Mouse (Mus musculus): ENCODE measurements at regions not wholly inside any gene's neighbourhood (a gene's known extent, or its start where the extent isn't known, plus 50 kb on each side); places are given as distances from the start of the nearest gene placed in this dataset.
"Not testable (repeated sequence)": the region's sequence is repeated elsewhere in the genome, so short reads cannot be mapped to it uniquely, and the experiment has no call there.

DNA sequence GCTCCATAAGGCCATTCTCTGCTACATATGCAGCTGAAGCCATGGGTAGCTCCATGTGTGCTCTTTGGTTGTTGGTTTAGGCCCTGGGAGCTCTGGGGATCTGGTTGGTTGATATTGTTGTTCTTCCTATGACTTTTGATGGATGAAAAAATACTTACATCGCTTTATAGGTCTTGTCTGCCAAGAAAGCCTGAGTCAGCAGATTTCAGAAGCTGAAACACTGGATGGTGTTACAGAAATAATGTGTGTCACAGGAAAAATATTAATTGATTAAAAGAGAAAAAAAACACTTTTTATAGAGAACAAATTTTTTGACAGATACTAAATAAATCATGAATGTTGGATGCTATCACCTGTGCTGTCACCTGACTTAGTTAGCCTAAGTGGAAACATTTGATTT, 52.4 kb upstream of the Plxna2 start:
- ATAC-seq (ENCODE audit: insufficient number of reproducible peaks, low FRiP score, low TSS enrichment): no peak

DNA sequence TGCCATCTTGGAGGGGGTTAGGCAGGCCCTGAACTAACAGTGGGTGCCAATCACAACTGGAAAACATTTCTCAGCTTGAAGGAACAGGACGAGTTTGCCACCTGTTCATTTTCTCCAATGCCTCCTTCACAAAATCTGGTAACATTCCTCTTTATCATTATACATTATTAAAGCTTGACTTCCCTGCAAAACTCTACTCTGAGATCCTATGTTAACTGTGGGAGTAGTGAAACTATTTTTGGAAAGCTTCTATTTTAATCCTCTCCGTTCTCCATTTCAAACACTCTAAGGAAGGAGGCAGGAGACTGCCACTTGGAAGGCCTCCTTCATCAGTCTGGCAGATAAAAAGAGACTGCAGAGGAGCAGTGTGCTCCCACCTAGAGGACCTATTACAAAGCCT, 54.1 kb upstream of the Plxna2 start:
- ATAC-seq (ENCODE audit: insufficient number of reproducible peaks, low FRiP score, low TSS enrichment): no peak

DNA sequence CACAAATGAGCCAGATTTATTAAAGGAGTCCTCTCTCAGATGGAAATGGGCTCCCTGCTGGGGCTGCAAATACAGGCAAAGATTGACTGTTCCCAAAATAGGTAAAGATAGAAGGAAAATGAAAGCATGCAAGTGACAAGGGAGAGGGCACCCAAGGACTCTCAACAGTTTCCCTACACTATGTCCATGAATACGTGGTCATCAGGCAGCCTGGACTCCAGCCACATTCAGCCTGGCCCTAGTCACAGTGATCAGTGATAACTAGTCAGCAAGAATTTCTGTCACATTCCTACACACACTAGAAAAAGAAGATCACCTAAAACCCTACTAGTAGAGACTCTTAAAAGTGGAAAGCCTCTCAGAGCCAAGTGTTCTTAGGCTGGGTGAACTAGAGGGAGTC, 56.9 kb upstream of the Plxna2 start:
- ATAC-seq (ENCODE audit: insufficient number of reproducible peaks, low FRiP score, low TSS enrichment): no peak

DNA sequence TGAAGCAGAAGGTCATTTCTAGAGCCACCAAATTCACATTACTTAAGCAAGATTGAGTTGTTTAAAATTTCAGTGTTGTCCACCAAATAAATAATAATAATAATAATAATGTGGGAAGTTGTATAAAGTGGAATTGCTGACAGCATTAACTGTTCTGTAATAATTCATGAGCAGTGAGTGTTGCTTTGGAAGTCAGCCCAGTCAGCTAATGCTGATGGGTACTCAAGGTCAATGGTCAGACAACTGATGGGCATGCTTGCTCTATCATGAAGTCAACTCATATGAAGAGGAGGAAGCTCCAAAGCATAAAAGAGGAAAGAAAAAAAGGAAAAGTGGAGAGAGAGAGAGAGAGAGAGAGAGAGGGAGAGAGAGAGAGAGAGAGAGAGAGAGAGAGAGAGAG, 69.4 kb upstream of the Plxna2 start:
- ATAC-seq (ENCODE audit: insufficient number of reproducible peaks, low FRiP score, low TSS enrichment): no peak

DNA sequence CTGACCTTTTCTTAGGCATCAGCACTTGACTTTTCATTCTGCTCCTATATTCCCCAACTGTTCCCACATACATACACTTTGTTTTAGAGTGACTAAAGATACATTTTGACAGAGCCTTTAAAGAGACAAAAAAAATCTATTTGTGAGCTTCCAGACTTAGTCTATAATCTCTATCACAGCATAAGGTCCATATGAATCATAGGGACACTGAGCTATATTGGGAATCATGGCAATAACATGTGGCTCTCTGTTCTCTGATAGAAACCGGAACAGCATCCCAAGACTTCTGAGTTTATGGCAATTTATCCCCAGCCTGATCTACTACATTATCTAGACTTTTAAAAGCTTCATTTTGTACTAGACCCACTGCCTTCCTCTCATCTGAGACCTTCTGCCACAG, 69.8 kb upstream of the Plxna2 start:
- ATAC-seq (ENCODE audit: insufficient number of reproducible peaks, low FRiP score, low TSS enrichment): no peak

DNA sequence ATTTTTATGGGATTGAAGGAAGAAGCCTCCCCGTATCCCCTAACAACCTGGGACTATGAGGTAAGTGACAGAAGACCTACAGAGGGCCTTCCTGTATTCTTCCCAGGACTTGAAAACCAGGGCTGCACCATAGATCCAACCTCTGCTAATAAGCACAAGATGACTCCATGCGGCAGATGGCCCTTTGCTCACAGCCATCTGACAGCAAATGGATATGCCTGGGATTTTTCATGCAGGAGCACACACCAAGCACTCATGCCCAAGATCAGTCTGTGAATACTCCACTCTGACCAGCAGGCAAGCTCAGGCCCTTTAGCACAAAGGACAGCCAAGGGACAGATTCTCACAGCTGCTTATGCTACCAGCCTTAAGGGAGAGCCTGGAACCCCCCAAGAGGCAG, 77.1 kb upstream of the Plxna2 start:
- peak; percentile 58 for ATAC-seq (ENCODE audit: insufficient number of reproducible peaks, low FRiP score, low TSS enrichment)

DNA sequence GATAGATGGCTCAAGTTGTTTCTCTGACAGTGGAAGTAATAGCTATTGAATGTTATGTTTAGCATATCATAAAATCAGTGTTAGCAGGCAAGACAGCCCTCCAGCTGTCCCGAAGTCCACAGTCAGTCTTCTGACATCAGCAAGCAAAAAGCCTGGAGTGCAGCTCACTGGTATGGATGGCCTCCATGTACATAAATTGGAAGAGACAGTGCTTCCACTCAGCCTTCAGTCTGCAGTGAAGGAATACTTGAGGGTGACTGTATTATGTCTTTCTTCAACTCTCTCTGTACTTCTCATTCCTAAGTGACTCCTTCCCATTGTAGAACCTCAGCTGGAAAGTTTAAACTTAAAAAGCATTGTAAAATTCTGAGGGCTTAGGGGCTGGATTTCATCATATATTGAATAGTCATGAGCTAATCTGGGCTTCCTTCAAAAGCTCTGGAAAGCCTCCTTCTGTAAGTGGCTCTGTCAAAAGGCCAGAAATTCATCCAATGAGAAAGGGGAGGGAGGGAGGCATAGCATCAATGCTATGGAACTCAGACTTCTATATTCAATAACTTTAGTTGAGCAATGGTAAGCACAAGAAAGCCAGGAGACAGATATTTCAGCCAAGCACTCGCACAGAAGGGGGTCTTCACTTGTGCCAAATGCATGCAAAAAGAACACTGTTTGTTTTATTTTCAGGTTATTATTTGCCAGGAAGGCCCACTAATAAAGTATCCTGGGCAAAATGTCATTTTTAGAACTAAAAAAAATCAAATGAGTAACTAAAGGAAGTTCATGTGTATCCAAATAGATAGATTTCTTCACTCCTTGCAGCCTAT, 90.5 kb upstream of the Plxna2 start:
- ATAC-seq (ENCODE audit: insufficient number of reproducible peaks, low FRiP score, low TSS enrichment): no peak

DNA sequence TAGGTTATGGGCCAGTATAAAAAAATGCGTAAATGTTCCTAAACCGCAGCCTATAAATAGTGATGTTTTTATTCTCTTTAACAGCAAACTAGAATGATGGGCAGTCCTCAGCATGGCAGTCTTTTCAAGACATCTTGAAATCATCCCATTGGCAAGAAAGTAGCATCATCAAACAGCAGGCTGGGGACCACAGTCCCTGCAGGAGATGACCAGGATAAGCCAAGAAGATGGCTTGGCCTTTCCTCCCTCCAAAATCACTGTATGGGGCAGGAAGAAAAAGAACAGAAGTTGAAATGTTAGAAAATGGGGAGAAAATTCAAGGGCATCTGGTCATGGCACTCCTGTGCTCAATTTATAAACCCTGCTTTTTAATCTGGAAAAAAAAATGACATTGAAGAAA, 93.0 kb upstream of the Plxna2 start:
- ATAC-seq (ENCODE audit: insufficient number of reproducible peaks, low FRiP score, low TSS enrichment): no peak

DNA sequence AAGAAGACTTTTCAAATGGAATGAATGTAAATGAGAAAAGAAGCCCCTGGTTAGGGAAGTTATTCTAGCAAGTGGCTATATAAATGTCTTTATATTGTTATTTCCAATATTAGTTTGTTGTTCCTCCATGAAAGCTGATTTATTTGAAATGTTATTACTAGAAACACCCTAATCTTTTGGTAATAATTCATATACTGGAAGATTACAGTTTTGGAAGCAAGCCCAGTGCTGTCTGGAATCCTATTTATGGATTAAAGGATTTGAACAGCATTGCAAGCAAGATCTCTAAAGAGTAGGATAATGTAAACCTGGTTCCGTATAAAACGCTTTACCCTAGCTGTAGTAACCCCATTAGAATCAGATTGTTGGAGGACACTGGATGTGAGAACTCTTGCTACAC, 96.8 kb upstream of the Plxna2 start:
- no peak for ATAC-seq (ENCODE audit: insufficient number of reproducible peaks, low FRiP score, low TSS enrichment)

DNA sequence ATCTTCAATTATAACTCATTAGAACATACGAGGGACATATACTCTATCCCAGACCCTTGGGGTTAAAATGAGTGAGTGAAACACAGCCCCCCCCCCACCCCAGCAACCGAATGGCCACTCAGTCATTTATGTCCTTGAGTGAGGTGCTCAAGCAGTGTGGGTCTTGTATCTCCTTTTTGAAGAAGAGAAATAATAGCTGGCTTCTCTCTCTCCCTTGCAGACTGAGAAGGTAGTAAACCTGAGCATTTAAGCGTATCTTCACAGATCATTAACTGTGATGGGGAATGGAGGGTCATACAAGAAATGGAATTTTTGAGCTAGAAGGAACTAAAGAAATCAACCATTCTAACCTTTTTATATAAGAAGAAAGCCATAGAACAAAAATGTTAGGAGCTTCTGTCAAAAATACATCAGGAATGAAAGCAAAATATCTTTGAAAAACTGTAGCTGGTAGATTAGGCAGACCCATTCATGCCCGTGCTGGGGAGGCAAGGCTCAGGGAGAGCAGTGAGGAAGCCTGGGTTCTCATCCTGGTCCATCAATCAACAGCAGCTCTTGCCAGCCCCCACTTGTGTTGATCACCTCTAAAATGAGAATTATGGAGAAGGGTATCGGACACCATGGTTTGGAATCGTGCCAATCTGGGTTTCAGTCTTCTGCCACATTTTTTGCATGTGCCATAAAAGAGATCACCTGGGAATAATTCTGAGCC, 98.4 kb upstream of the Plxna2 start:
- no peak for ATAC-seq (ENCODE audit: insufficient number of reproducible peaks, low FRiP score, low TSS enrichment)

DNA sequence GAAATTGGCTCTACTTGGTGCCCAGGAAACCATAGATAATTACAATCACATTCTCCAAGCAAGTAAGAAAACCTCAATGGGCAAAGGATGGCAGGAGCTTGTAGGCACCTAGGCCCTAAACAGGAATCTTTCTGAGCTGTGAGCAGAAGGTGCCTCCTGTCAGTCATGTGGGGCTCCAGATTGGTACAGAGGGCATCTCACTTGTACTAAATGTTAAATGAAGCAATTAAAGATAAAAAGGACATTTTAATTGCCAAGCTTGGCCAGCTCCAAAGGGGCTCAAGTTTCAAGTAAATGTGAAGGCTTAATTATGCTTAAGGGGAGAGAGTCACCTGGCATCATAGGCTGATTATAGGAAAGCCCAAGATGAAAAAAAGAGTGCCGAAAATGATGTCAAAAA, 101.9 kb upstream of the Plxna2 start:
- ATAC-seq (ENCODE audit: insufficient number of reproducible peaks, low FRiP score, low TSS enrichment): no peak

DNA sequence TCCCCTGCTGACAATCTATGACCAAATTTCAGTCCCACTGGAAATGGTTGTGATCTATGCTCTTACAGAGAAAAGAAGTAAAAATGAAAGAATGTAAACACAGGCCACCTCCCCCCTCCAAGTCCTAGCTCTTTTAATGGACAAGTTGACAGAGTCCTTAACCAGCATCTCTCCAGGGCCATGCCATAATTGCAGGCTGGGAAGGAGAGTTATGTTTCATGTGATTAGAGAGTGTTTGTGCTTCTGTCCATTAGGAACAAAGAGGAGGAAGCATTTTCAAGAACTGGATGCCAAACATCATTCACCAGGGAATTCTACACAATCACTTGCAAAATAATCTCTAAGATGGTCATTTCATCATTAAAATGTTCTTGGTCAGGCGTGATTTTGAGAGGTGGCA, 109.7 kb upstream of the Plxna2 start:
- no peak for ATAC-seq (ENCODE audit: insufficient number of reproducible peaks, low FRiP score, low TSS enrichment)

DNA sequence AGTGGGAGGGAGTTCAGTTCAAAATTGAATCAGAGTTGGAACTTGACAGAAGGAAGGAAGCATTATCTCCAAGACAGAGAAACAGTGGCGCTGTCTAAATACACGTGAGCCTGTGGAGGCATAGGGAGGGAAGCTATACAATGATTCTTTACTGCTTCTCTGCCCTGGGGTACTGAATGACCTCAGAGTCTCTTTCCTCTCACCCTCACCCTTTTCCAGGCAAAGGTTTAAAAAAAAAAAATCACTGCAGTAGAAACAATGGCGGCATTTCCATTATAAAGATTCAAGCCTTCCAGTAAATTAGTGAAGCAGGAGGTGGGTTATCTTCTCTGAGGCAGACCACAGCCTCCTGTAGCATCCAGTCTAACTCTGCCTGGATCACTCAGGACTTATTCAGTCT, 112.2 kb upstream of the Plxna2 start:
- ATAC-seq (ENCODE audit: insufficient number of reproducible peaks, low FRiP score, low TSS enrichment): no peak

DNA sequence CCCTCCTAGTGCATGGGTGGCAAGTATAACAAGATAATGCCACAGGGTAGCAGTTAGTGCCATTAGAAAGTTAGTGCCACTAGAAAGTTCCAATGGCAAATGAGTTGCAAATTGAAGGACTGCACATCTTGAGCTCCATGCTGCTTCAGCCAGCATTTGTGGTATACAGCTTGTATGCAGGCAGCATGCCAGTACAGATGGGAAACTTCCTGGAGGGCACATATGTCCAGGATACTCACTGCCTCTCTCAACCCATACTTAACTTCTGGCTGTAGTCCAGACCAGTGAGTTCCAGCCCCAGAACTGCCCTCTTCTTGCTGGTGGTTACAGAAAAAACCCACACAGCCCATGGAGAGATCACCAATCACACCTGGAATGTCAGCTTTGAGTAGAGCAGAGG, 113.8 kb upstream of the Plxna2 start:
- ATAC-seq (ENCODE audit: insufficient number of reproducible peaks, low FRiP score, low TSS enrichment): no peak

DNA sequence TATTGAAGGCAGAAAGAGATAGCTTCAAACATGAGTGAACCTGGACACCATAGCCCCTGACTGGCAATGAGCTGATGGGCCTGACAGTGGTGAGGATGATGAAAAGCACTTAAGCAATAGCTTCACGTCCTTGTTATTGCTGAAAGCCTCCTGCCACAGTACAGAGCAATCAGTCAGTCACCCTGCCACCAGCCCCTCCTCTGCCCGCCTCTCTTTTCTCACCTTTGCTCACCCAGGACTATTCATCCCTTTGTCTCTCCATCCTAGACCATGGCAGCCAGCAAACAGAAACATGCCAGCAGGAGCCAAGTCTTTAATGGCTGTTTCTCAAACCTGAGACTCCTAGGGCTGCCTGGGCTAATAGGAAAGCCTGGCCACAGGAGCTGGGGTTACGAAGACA, 114.5 kb upstream of the Plxna2 start:
- no peak for ATAC-seq (ENCODE audit: insufficient number of reproducible peaks, low FRiP score, low TSS enrichment)

DNA sequence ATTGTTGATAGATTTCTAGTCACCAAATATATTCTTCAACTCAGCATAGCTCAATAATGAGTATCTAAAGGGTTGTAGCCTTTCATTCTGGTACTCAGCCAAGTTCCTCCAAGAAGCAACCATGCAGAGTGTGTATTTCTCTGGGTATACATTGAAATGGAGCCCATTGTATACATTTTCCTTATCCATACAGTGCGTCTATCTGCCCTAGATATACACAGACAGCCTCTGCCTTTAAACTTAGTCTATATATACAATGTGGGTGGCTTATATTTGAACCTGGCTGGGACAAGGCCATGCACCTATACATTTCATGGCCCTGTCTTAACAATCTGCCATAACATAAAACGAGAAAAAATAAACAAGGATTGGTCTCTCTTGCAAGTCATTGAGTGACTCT, 121.6 kb upstream of the Plxna2 start:
- ATAC-seq (ENCODE audit: insufficient number of reproducible peaks, low FRiP score, low TSS enrichment): no peak

DNA sequence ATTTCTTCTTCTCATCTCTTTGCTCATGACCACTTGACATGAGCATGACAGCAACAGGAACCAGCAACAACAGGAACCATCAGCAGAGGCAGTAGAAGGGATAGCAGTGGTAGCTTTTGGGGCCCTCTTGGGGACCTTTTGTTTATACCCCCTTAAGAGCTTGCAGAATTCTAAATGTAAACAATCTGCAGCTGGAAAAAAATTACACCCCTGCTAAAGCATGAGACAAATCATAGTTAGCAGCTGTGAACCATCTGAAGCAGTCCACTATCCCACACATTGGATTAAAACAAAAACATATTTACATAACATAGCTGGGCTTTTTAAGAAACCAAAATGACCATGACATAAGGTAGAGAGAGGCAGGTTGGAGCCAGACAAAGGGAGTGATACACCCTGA, 126.9 kb upstream of the Plxna2 start:
- ATAC-seq (ENCODE audit: insufficient number of reproducible peaks, low FRiP score, low TSS enrichment): no peak

DNA sequence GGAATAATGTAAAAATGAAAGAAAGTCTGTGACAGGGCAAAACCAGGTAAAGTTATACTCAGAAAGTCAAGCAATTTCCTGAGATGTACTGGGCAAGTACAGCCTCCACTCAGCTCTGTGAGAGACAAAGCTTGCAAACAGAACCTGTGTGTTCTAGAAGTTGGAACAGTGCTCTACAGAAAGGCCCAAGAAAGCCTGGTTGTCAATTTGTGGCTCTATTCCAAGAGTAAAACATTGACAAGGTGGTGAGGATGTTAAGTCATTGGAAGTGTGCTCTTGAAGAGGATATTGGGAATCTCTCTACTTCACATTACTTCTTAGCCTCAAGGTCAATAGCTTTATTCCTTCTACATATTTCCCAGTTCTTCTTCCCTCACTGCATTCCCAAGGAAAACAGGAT, 129.9 kb upstream of the Plxna2 start:
- ATAC-seq (ENCODE audit: insufficient number of reproducible peaks, low FRiP score, low TSS enrichment): no peak

DNA sequence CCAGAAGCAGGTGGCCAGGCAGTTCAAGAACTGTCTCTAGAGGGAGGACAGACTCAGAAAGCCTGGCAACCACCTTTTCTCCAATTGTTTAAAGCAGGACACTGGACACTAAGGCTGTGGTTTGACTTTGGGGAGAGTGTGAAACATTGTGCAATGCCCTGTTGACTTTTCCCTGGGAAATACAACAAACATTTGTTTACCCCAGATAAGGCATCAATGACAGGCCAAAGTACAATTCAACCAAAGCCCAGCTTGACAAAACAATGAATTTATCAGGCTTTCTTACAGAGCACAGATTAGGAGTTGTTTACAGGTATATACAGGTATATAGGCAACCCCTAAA, 135.3 kb upstream of the Plxna2 start:
- ATAC-seq (ENCODE audit: insufficient number of reproducible peaks, low FRiP score, low TSS enrichment): no peak

DNA sequence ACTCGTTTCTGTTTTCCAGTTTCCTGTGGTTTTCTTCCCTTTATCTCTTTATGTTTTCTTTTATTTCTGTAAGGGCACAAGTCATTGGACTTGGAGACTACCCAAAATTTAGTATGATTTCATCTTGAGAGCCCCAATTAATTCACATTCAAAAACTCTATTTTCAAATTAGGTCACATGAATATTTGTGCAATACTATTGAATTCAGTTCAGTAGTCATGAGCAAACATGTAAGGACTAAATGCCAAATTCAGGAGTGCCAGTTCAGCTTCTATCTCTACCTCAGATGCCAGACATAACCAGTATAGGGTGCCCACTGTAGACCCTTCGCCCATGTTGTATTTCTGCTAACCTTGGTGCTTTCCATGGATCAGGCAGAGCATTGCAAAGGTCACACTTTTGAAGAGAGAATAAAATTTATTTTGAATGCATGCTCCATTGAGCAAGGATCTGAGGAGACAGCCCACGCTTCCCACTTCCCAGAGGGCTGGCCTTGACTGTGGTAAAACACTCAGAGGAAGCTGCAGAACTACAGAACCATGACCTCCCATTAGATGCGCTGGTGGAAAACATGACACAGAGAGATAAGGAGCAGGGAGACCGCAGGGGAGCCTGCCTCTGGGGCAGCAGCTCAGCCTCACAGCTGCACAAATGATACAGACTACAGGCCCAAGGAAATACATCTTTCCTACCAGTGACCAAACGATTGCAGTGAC, 135.9 kb upstream of the Plxna2 start:
- ATAC-seq (ENCODE audit: insufficient number of reproducible peaks, low FRiP score, low TSS enrichment): no peak

DNA sequence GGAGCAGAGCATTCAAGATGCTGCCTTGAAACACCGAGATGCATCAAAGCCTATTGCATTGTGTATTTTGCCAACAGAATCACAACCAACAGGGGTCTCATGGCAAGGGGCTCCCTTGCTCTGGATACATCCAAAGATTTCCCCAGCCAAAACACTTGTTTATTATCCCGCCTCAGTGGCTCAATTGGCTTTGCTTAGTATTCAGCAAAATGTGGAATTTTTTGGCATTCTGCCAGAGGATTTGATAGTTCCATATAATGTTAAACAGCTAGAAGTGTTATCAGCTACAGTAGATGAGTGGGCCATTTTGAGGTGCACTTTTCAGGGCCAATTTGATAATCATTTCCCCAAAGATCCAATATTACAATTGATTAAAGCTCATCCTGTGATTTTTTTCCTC, 146.7 kb upstream of the Plxna2 start:
- ATAC-seq (ENCODE audit: insufficient number of reproducible peaks, low FRiP score, low TSS enrichment): not testable (repeated sequence)

DNA sequence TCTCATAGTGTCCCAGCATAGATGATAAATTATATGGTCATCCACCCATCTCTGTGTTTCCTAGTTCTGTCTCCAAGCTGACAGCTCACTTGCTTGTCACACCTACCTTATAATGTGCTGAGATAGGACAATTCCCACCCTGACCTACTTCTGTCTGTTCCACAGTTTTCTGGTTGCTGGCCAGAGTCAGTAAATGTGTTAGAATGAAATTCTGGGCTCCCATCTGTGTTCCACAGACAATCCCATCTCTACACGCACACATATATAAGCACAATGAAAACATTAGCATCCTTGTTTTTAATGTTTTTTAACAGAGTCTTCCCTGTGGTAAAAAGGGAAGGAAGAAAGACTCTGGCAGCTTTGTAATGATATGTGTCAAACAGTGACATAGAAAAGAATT, 165.5 kb upstream of the Plxna2 start:
- ATAC-seq (ENCODE audit: insufficient number of reproducible peaks, low FRiP score, low TSS enrichment): peak; percentile 32; the same call in 1 of the 2 replicates
